Mouse (Mus musculus) limb, embryonic 14.5 days (tissue): ENCODE data around the gene Pds5b. TPM values are rescaled to one million over a fixed set of nuclear protein-coding genes. Genes with fewer than 3 reads are reported as not detected.

ENCODE experiments used
- ATAC-seq: fragments of 200-750 bp; cut with Nextera tagmentation; 2 replicates; pipeline ENCODE4 v1.8.0; 2017; ENCODE audit warnings: low read depth, moderate number of reproducible peaks, moderate TSS enrichment; ENCODE audit not compliant: low FRiP score
- DNase-seq: peaks from one replicate; pipeline ENCODE4 v3.0.0-alpha.2; 2015; ENCODE audit warnings: low spot score
- H3K27ac ChIP-seq: fragments of 300-500 bp; sonication (generic); replicated peaks from 2 replicates; pipeline ENCODE4 v1.5.1; 2014; ENCODE audit warnings: low read depth, mild to moderate bottlenecking, low read length, moderate library complexity, mixed read lengths
- H3K27me3 ChIP-seq: fragments of 300-500 bp; sonication (generic); 2 replicates; pipeline ENCODE4 v1.6.1; 2014; ENCODE audit warnings: low read length, mixed read lengths; ENCODE audit not compliant: control insufficient read depth, insufficient read depth
- H3K36me3 ChIP-seq: fragments of 300-500 bp; sonication (generic); 2 replicates; pipeline ENCODE4 v1.6.1; 2014; ENCODE audit warnings: mild to moderate bottlenecking, low read length, moderate library complexity, mixed read lengths; ENCODE audit not compliant: control insufficient read depth, insufficient read depth
- H3K4me1 ChIP-seq: fragments of 300-500 bp; sonication (generic); 2 replicates; pipeline ENCODE4 v1.6.1; 2014; ENCODE audit warnings: antibody characterized with exemption, low read length, mixed read lengths; ENCODE audit not compliant: control insufficient read depth, insufficient read depth
- H3K4me2 ChIP-seq: fragments of 300-500 bp; sonication (generic); replicated peaks from 2 replicates; pipeline ENCODE4 v1.6.1; 2014; ENCODE audit warnings: low read depth, mild to moderate bottlenecking, low read length, moderate library complexity; ENCODE audit not compliant: severe bottlenecking
- H3K4me3 ChIP-seq: fragments of 300-500 bp; sonication (generic); replicated peaks from 2 replicates; pipeline ENCODE4 v1.5.1; 2014; ENCODE audit warnings: low read length
- H3K9ac ChIP-seq: fragments of 300-500 bp; sonication (generic); 2 replicates; pipeline ENCODE4 v1.6.1; 2014; ENCODE audit warnings: mild to moderate bottlenecking, low read depth, low read length, moderate library complexity; ENCODE audit not compliant: severe bottlenecking
- H3K9me3 ChIP-seq: fragments of 300-500 bp; sonication (generic); 2 replicates; pipeline ENCODE4 v1.6.1; 2016; ENCODE audit warnings: low read length; ENCODE audit not compliant: control insufficient read depth
- POLR2A ChIP-seq: fragments of 200-500 bp; IDR thresholded peaks from 2 replicates; pipeline ENCODE4 v1.8.0; 2012; ENCODE audit warnings: inconsistent platforms, mild to moderate bottlenecking, moderate library complexity, borderline replicate concordance; ENCODE audit not compliant: insufficient read depth, insufficient read length; ENCODE audit errors: extremely low read depth
- WGBS: fragments of 180-500 bp; shearing (Covaris S2); extraction: QIAGEN DNeasy Blood & Tissue Kit; methylation state at CpG from one replicate; pipeline ENCODE4 v1.1.7; 2014; 5-methylcytosine and 5-hydroxymethylcytosine counted together
- polyA plus RNA-seq, 2 experiments: library from polyadenylated mRNA; depleted of rRNA in 1 of 2; stranded (reverse) in 1 of 2; unstranded in 1 of 2; fragments of >200 nt; fragmentation: Nextera tagmentation in 1 of 2; extraction: Ambion mirVana in 1 of 2; gene quantifications; 2 replicates each; pipeline versions ENCODE4 v1.2.1 to v1.2.3; 2012 to 2014

The Pds5b gene
- polyA plus RNA-seq, 2 experiments = 40.0 to 41.6 TPM

DNA sequence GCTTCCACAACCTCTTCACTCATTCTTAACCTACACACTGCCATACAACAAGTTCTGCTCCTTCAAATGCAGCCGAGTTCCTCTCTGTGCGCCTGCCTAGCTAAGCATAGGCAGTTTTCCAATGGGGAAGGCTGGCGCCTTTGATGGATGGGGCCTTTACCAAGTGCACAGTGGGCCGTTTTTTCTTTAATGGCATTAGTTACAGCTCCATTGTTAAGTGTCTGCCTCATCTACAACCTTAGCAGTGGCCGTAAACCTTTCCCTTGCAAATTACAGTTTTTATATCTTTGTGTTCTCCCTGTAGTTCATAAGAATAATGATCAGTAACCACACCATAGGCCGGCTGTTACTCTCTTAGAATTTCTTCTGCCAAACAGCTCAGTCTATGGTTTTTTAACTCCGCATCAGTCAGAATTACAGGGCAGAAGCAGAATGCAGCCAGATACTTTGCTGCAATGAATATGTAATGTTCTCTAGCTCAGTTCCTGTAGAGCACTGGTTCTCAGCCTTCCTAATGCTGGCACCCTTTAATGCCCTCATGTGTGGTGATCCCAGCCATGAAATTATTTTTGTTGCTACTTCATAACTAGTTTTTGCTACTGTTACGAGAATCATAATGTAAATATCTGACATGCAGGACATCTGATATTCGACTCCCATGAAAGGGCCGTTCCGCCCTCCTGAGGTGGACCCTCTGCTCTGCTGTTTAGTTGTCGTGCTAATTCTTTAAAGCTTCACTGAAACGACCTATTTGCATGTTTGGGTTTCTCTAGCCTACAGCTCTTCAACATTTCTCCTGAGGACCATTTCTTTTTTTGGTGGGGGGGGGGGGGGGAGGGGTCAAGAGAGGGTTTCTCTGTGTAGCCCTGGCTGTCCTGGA lies 140.8 kb downstream of the Pds5b start:
- peaks cover 14% of the 10 kb centered on the region for H3K36me3 ChIP-seq
- no peak for DNase-seq
- H3K9me3 ChIP-seq = no peaks in the 10 kb centered on the region
- no peak overlapping the region for H3K27ac ChIP-seq
- 72% methylated on average over 13 of the region's 13 CpGs for WGBS
- no peak for ATAC-seq
- no peaks in the 10 kb centered on the region for H3K27me3 ChIP-seq
- H3K4me2 ChIP-seq = no peak overlapping the region
- H3K4me3 ChIP-seq = no peak overlapping the region
- no peaks in the 10 kb centered on the region for H3K4me1 ChIP-seq
- no peak for TF ChIP-seq POLR2A
- no peak overlapping the region for H3K9ac ChIP-seq

DNA sequence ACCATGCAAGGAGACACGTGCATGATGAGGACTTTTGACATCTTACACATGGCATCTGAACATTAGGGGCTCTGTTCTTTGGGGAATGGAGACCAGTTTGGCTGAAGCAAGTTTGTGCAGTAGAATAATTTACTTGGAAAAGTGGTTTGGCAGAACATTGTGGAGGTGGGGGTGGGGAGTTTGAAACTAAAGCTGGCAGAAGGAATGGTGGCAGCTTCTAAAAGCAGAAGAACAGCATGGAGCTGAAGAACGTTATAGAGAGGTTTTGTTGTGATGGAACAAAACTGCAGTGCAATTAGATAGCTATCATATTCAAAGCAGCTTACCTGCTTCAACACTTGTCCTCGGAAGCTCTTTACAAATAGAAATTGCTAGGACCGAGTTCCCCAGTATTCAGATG lies 141.9 kb downstream of the Pds5b start:
- Histone ChIP-seq H3K36me3 (peaks cover 10% of the 10 kb centered on the region; the same call in 1 of the 2 replicates), H3K9ac (no peak overlapping the region), H3K4me1 (no peaks in the 10 kb centered on the region), H3K9me3 (no peaks in the 10 kb centered on the region), H3K4me2 (no peak overlapping the region), H3K27me3 (no peaks in the 10 kb centered on the region), H3K4me3 (no peak overlapping the region), H3K27ac (no peak overlapping the region)
- DNase-seq = no peak
- 88% methylated on average over 4 of the region's 4 CpGs for WGBS
- no peak for TF ChIP-seq POLR2A
- no peak for ATAC-seq

GRCm38 (mm10) chr5:150816775-150817174 lies 143.2 kb downstream of the Pds5b start:
- DNase-seq (no peak), ATAC-seq (no peak)
- Histone ChIP-seq H3K27me3 (no peaks in the 10 kb centered on the region), H3K4me3 (no peak overlapping the region), H3K4me1 (no peaks in the 10 kb centered on the region), H3K36me3 (peaks cover 10% of the 10 kb centered on the region; the same call in 1 of the 2 replicates), H3K4me2 (no peak overlapping the region), H3K27ac (no peak overlapping the region), H3K9me3 (no peaks in the 10 kb centered on the region), H3K9ac (no peak overlapping the region)
- TF ChIP-seq POLR2A = no peak
- 84% methylated on average over 5 of the region's 5 CpGs for WGBS

DNA sequence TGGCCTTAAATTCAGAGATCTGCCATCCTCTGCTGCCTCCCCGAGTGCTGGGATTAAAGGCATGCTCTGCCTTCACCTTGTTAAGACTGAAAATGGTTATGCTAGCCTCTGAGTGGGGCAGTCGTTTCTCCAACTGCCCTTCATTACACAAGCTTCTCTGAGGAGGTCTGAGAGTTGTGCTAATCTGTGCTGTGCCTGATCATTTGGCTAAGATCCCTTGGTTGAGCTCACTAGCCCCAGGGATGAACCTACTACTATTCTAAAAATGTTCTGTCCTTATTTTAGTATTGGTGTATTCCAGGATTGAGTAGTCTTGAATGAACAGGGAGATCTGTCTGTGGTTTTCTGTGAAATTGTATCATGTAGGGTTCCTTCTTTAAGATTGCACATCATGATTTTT lies 144.5 kb downstream of the Pds5b start:
- ATAC-seq = no peak

GRCm38 (mm10) chr5:150818886-150819285 lies 145.3 kb downstream of the Pds5b start:
- DNase-seq = no peak

More for the DNA sequence above, 144.5 kb downstream of the Pds5b start:
- Histone ChIP-seq H3K36me3 (0 out of 2 replicates have a peak, but pooled peaks cover 4% of the 10 kb centered on the region), H3K9me3 (no peaks in the 10 kb centered on the region), H3K4me2 (no peak overlapping the region), H3K4me3 (no peak overlapping the region), H3K9ac (no peak overlapping the region), H3K27ac (no peak overlapping the region), H3K4me1 (no peaks in the 10 kb centered on the region), H3K27me3 (no peaks in the 10 kb centered on the region)
- DNase-seq = no peak
- WGBS = 39% methylated on average over 2 of the region's 2 CpGs
- TF ChIP-seq POLR2A = no peak

More at GRCm38 (mm10) chr5:150818886-150819285, 145.3 kb downstream of the Pds5b start:
- Histone ChIP-seq H3K27ac (no peak overlapping the region), H3K9me3 (no peaks in the 10 kb centered on the region), H3K9ac (no peak overlapping the region), H3K36me3 (no peaks in the 10 kb centered on the region), H3K27me3 (no peaks in the 10 kb centered on the region), H3K4me2 (no peak overlapping the region), H3K4me3 (no peak overlapping the region), H3K4me1 (no peaks in the 10 kb centered on the region)
- WGBS = 73% methylated on average over 4 of the region's 4 CpGs
- ATAC-seq = no peak
- no peak for TF ChIP-seq POLR2A
